Mouse (Mus musculus) spleen, adult 12 weeks (tissue): ENCODE measurements around the gene Csf2.

ENCODE experiments used
- DNase-seq: peaks from one replicate; pipeline ENCODE4 v3.0.0; 2022; ENCODE audit warnings: low spot score

The Csf2 gene

DNA sequence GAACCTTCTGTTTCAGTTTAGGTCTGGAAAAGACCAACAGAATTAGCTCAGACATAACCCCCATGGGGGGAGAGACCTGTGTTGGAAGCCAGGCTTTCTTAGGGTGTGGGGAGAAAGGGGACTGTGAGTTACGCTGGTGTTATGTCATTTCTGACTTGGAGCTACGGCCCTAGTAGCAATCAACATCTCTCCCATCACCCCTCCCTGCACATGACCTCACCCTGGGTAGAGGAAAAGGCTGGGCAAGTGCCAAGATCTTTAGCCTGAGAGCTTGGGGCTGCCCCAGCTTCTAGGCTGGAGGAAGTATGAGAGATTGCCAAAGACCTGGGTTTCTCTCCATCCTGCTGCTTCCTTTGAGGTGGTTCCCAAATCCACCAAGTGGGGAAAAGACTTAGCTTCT lies 12.5 kb downstream of the Csf2 start:
- no peak for DNase-seq

DNA sequence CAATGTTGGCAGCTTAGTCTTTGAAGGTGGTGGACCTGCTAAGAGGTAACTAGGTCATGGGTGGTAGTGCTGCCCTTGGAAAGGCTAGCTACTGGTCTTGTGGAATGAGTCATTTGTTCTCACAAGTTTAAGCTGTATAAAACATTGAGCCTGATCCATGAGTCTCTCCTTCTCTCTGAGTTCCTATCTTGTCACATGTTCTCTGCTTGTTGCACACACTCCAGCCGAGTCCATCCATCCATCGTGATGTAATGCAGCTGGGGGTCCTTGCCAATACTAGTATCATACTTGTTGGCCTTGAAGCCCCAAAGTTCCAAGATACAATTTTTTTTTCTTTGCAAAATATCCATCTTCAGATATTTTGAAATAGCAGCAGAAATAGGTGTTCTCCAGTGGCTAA lies 22.0 kb downstream of the Csf2 start:
- DNase-seq, result no peak

DNA sequence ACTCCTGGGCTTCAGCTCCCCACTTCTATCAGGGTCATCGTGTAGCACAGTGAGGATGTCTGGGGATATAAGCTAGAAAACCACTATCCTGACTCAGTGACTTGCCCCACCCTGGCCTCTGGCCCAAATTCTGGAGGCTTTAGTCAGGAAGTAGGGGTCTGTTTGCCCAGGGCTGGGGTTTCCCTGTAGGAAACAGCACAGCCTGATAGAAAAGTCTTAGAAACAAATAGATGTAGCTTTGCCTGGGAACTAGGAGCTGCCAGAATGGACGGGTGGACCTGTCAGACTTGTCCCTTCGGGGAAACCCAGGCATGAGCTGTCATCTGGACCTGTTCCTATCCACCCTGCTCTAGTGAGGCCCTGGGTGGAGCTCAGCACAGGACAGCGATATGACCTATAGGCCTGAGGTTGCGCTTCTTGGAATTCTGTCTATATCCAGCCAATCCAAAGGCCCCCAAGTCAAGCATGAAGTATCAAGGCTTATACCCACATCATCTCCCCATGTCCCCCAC lies 24.9 kb downstream of the Csf2 start:
- no peak for DNase-seq

DNA sequence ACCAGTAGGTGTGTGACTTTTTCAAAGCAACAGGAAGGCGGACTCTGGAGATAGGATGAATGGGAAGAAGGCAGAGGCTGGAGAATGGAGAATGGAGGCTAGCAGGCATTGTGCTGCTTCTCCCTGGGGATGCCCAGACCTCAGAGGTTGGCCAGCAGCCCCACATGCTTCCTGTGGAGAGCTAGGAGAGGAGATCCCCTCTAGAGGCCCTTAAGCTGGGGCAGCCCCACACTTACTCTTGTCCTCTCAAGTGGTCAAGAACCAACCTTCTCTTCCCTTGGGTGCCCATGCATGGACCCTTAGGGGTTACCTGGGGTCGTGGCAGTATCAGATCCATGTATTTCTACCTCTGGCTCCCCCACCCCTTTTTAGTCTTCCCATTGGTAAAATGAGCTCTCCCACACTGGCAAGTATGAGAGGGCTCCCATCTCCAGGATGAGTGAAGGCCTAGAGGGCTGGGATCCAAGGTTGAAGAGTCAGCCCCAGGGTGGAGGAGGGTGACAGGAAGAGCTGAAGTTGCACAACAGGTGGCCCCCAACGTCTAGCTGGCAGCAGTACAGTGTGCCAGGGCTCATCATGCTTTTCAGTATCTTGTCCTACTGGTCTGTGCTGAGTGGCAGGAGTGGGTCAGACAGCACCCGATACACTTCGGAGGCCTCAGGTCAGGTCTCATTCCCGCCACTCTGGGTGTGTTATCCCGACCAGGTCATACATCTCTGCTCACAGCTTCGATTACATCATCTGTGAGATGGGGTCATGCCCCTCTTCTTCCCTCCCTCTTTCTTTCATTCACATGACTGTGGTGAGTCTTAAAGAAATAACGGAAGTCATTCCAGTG lies 25.6 kb downstream of the Csf2 start:
- no peak for DNase-seq

DNA sequence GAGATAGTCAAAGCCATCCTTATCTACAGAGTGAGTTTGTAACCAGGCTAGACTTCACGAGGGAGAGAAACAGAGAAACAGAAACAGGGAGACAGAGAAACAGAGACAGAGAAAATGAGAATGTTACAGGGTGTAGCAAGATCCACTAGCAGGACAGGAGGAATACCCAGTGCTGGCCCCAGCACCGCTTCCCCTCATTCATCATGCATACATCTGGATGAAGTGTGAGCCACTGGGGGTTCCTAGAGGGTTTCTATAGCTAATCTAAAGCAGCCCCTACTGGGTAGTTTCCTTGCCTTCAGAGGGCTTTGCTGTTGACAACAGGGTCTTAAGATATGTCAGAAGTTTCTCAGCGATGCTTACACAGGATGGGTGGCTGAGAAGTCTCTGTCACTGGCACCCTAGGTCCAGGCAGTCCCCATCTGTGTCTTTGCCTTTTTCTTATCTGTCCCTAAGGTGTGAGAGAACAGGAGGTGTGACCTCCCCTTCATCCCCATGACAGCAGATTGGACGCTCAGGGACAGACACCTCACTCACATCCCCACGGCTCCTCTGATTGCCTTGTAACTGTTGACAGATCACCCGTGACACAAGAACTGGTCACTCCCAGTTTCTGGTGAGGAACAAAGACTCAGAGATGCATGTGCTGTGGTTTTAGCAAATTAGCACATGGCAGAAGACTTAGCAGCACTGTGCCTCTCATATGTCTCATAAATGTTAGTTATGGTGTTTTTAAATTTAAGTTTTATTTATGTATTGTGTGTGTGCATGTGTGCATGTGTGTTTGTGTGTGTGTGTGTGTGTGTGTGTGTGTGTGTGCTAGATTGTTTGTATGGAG lies 29.3 kb downstream of the Csf2 start:
- no peak for DNase-seq

DNA sequence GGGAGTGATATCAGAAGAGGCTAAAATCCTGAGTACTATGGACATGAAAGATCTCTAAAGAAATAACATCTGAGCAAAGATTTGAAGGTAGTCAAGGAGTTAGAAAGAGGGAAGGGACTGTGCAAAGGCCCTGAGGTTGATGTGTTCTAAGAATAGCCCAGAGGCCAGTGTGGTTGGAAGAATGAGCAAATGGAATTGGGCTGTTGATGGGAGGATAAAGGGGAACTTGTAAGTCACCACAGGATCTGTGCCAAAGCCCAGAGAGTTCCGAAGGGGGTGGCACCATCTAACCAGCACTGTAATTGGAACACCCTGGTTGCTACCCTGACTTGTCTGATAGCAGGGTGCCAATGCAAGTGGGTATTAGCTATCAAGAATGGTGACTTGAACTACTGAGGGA lies 30.3 kb downstream of the Csf2 start:
- DNase-seq, result no peak

DNA sequence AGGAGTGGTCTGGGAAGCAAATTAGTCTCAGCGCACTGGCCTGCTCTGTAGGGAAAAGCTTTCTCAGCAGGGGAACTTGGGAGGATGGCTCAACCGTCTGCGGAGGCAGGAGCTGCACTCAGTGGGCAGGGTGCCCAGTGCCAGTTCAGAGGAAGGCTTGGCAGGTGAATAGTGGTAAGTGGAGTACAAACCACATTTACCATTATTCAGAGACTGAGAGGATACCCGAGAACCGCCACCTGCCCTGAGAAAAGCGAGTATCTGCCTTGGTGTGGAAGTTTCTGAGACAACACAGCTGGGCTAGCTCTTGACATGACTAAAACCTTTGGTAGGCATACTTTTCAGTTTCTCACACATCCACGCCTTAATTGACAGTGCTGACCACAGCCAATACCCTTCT lies 32.1 kb downstream of the Csf2 start:
- no peak for DNase-seq

DNA sequence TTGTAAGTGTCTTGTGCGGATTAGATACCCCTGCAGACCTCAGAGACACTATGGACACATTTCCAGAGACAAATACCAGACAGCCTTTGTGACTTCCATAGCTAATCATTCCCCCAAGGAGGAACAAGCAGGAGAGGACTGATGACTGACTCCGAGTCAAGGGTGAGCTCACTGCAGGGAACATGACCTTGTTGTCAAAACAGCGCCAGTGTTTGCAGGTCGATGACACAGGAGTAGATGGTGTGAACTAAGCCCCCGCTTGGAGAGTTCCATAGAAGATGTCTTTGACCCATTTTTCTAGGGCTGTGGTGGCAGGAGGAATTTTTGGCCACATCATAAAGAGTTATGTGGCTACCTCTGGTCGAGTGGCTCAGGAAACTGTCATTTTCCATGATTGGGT lies 33.4 kb downstream of the Csf2 start:
- DNase-seq, result no peak

DNA sequence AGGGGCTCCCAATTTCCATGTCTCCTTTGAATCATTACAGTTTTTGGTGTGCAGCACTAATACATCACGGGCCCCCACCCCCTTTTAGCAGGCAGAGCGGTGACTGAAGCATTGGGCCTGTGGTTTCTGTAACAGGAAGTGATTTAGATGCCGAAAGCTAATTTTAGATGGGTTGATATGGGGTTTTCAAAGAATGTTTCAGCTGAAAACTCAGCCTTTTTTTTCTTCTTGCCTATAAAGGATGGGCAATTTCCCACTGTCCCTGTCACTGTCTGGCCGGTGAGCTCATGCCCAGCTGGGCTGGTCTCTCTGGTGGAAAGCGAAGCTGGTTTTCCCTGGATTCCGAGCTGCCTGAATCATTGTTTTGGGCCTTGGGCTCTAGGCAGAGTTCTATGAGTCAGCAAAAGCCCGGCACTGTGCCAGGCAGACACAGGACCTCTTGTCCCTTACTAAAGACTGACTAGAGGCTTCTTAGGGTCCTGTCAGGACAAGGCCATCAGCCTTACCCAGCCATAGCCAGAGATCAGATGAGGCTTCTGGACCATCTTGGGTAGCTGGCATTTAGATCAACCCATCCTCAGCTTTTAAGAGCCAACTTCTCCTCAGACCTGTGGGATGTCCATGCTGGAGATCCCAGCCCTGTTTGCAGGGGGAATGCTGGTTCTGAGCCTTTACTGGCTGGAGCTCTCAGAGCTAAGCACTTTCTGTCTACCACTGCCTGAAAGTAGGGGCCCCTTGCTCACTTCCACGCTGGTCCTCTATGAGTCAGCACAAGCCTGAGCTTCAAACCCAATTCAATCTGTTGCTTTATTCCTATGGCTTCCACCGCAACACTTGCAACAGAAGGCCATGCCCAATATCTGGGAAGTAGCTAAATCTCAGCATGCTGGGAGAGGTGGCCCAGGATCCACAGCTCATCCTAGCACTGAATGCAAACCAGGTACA lies 34.7 kb downstream of the Csf2 start:
- DNase-seq, result no peak

DNA sequence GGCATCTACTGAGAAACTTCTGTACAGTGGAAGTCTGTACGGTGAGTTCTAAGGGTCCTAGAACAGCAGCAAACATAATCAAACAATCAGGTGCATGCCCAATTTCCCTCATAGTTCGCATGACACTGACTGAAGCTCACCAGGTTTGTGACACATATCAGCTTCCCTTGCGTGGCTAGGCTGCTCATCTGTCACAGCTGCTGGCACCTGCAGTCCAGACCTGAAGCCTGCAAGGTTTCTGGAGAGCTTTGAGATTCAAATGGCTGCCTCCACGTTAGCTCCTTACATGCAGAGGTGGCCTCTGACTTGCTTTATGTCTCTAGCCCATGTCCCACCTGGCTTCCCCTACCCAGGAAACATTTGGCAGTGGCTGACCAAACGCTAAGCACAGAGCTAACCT lies 35.8 kb downstream of the Csf2 start:
- DNase-seq, result no peak

DNA sequence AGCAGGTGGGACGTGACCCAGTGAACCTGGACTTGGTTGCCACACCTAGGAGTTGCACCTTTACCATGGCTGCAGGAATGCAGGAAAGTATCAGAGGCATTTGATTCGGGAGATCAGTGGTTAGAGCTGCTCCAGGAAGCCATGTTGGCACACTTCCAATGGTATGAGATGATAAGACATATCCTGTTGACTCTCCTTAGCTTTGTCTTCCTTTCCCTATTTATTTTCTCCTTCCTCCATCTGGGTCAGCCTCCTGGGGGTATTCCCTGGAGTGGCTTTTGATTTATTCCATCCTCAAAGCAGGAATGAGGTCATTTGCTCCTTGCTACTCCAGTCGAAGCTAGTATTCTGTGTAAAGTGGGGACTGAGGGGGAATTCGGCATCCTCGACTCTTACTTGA lies 42.5 kb downstream of the Csf2 start:
- no peak for DNase-seq

DNA sequence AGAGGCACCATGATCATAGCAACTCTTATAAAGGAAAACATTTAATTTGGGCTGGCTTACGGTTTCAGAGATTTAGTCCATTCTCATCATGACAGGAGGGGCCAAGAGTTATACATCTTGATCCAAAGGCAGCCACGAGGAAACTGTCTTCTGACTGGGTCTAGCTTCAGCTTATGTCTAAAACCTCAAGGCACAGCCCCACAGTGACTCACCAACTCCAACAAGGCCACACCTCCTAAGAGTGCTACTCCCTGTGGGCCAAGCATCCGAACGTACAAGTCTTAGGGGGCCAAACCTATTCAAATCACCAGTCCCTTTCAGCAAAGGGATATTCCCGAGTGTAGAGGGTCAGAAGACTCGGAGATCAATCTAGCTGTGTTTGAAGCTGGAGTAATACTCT lies 44.1 kb downstream of the Csf2 start:
- no peak for DNase-seq

DNA sequence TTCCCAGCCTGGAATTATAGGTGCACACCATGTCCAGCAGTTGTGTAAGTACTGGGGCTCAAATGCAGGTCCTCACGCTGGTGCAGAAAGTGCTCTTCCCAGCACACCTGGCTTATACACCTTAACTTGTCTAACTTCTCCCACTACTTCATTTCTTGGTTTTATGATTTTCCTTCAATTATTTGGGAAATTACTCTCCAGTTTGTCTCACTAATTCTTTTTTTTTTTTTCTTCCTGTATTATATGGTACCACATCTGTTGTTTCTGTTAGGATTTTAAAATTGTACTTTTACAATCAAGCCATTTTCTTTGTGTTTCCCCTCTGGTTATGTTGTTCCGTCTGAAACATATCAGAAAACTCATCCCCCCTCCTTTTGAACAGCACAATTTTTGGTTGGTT lies 44.7 kb downstream of the Csf2 start:
- DNase-seq, result no peak

DNA sequence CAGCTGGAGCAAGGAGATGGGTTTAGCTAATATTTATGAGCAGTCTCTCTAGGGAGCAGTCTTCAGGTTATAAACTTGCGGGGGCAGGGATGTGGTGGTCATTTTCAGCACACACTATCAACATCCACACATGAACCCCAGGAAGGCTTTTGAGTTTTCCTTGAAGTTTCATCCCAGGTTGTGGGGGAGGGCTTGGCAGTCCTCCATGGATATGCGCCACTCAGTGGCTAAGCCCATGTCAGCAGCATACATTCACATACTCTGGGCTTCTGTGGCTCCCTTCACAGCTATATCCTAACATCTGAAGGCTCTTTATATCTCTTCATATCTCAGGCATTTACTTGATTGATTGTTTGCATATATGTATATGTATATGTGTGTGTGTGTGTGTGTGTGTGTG lies 46.3 kb downstream of the Csf2 start:
- no peak for DNase-seq

DNA sequence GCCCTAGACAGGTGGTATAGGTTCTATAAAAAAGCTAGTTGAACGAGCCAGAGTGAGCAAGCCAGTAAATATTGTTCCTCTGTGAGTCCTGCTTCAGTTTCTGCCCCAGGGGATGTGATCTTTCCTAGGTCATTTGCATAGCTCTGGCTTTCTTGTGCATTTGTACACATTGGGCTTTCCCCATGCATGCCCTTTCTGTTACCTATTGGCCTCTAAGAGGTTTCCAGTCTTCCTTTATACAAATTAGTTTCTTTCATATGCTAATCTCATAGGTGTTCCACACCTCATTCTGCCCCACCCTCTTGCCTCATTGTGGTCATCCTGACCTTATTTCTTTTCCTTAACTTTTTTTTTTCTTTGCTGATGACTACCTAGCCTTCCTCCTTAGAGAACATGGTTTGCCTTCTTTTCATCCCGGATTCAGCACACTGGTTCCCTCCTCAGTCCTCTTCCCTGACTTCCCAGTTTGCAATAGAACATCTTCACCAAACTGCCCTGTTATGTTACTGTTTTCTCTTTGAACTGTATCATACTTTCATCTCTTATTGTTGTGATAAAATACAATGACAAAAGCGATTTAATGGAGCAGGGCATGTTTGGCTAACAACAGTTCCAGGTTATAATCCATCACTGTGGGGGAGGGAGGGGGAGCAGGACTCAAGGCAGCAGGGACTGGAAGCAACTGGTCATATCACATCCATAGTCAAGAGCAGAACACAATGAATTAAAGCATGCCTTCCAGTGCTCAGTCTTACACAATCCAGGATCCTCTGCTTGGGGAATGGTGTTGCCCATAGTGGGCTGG lies 47.4 kb downstream of the Csf2 start:
- DNase-seq, result no peak

DNA sequence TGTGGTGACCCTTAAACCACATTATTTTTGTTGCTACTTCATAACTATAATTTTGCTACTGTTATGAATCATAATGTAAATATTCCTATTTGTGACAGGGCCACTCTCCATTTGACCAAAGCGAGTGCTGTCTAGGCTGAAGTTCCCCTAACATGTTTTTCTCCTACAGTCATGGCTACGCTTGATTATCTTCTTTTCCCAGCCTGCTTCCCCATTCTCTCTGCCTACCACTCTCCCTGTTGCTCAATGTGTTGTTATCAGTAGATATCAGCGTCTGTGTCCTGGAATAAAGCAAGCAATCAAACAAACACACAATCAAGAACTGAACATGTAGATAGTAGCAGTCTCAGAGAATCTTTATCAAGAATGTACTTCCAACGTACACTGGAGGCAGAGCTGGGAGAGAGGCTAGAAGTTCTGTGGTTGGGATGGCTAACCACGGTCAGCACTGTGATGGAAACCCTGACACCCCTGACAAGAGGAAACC lies 48.1 kb downstream of the Csf2 start:
- DNase-seq, result no peak
